Mouse (Mus musculus): ENCODE measurements around the gene Prkar2a.

Prkar2a gene

GRCm38 (mm10) chr9:108798508-108799075 lies 109.5 kb downstream of the Prkar2a start:
- no peak for DNase-seq

GRCm38 (mm10) chr9:108799564-108799963 lies 110.5 kb downstream of the Prkar2a start:
- DNase-seq: no peak

Measured in kidney, adult 8-10 months (tissue).